Mouse (Mus musculus): ENCODE results near the gene Gm9745. TPM values are rescaled to one million over a fixed set of nuclear protein-coding genes. Genes with fewer than 3 reads are reported as not detected.
"Not testable (repeated sequence)": the region's sequence is repeated elsewhere in the genome, so short reads cannot be mapped to it uniquely, and the experiment has no call there.

Gene Gm9745
- total RNA-seq, 2 experiments from 2014 or later = not detected

DNA sequence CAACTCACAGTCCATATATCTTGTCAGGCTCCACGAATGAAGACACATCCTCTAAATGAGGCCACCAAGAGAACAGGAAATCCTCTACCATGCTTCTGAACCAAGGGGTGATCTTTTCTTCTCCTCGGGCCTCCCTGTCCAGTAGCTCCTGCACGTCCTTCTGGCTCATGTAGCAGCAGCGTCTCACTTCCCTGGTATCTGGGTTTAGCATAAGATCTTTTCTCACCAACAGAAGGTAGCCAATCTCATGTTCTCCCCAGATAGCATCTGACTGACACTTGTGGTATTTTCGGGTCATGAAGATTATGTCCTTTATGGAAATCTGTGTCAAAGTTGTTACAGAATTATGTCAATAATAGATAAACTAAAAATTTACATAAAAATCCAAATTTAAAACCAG, 6.3 kb downstream of the Gm9745 start:
- DNase-seq; H3K4me3 ChIP-seq; intact Hi-C loops (cut with DNase I); H3K27ac ChIP-seq: not testable (repeated sequence)

DNA sequence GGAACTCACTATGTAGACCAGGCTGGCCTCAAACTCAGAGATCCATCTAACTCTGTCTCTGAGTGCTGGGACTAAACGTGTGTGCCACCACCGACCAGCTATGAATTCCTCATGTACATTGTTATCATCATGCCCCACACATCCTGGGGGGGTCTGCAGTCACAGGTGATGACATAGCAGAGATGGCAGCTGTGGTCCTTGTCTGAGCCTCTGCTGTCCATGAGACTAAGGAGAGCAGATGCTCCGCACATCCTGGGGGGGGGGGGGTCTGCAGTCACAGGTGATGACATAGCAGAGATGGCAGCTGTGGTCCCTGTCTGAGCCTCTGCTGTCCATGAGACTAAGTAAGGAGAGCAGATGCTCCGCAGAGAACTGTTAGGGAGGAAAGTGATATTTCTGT, 6.9 kb downstream of the Gm9745 start:
- H3K27ac ChIP-seq; intact Hi-C loops (cut with DNase I); H3K4me3 ChIP-seq; DNase-seq: not testable (repeated sequence)

GRCm38 (mm10) chr13:8937611-8938140, 10.4 kb downstream of the Gm9745 start:
- DNase-seq; H3K27ac ChIP-seq; H3K4me3 ChIP-seq; intact Hi-C loops (cut with DNase I): not testable (repeated sequence)

GRCm38 (mm10) chr13:8933499-8933898, 14.5 kb downstream of the Gm9745 start:
- TF ChIP-seq CTCF (IDR thresholded peaks at IDR 0.05) = no peak
- intact Hi-C loops (cut with DNase I) = no loop called here
- no peak for DNase-seq
- Histone ChIP-seq H3K4me3 (no peak overlapping the region), H3K27ac (no peak overlapping the region)

- H3K4me3 ChIP-seq; intact Hi-C loops (cut with DNase I); H3K27ac ChIP-seq; DNase-seq: not testable (repeated sequence)
Observed at GRCm38 (mm10) chr13:8913890-8914289, 34.1 kb downstream of the Gm9745 start.

DNA sequence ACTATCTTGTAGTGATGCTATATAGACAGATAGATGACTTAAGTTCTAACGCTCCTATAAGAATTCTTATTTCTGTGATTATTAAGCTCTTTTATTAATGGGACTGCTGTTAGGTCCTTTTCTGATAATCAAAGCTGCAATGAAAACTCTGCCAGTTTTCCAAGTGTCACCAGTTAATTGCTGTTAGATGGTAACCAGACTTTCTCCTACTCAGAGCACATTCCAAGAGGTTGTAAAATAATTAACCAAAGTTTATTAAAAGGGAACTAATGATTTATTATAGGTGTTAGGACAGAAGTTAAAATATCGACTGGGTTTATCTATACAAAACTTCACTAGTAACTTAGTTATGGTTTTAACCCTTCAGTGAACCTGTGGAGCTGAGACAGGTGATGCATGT, 42.0 kb downstream of the Gm9745 start:
- DNase-seq; H3K27ac ChIP-seq; H3K4me3 ChIP-seq; intact Hi-C loops (cut with DNase I): not testable (repeated sequence)

Small RNA genes within 50 kb of the gene (microRNA-seq; reads per million reads assigned to microRNA genes)
- gene Gm22750 = not detected

Other genes starting within 250 kb of the Gm9745 start
- 10 to 100 TPM; 24.3 to 33.1 TPM for gene Wdr37, start 76.3 kb downstream of the Gm9745 start, total RNA-seq (2021)
- 1 to 10 TPM; 4.7 to 7.6 TPM for gene Idi1, start 62.7 kb downstream of the Gm9745 start, total RNA-seq (2021)
- gene Idi2, start 4.6 kb upstream of the Gm9745 start, total RNA-seq (2021) = not detected
- 10 to 100 TPM; 39.4 to 43.7 TPM for gene Gtpbp4, start 47.9 kb upstream of the Gm9745 start, total RNA-seq (2021)
- 10 to 100 TPM; 67.7 to 78.6 TPM for gene Larp4b, start 145.7 kb upstream of the Gm9745 start, total RNA-seq (2021)